10 mouse cellular contexts compared by ENCODE assay signal in the genomic region with DNA sequence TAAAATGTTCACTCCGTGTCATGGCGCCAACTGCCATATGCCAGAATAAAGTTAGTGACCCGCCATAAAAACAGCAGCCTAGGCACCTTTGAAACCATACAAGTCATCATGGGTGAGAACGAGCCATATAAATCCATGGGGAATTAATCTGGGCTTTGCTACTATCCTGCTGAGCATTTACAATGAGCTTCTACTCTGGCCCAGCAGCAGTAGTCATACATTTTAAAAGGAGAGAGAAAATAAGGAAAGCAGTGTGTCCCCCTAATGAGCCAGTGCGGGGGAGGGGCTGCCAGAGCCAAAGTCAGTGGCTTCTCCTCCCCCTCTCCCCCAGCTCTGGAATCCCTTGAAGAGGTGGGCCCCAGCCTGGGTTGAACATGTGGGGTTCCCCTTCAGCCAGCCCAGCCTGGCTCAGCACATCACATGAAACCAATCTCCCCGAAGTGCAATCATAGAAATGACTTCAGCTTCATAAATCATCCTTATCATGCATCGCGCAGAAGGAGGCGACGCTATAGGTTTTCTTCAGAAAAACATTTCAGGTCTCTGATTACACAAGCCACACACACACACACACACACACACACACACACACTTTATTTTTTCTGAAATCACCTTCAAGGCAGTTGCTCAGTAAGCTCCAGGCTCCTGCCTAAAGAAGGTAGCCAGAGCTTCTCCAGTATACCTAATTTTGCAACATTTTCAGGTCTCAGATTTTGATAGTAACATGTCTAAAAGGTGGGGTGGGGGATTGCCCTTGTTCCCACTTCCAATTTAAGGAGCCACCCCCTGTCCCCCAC.
A peak's percentile ranks its signal among the peaks of the same experiment; 100 is the strongest.
DNase-seq lines count a peak whose midpoint lies in the region; ATAC-seq and TF ChIP-seq lines count a peak whose summit lies in the region.
"Had no signal": no experiment of that assay in that cellular context is flagged by ENCODE, and none has a peak within 500 bp of the region (broad histone marks: within the 10 kb centered on the region; RNA-seq: fewer than 3 reads in every experiment).

No protein-coding gene starts in this region.

- intact Hi-C loops in left cerebral cortex, postnatal 25 days (cut with DNase I): no loop called here

- WGBS in hindbrain, embryonic 11.5 days: 32% methylated on average over 10 of the region's 10 CpGs
- WGBS in hindbrain, embryonic 10.5 days: 27% methylated on average over 10 of the region's 10 CpGs
- WGBS in embryonic facial prominence, embryonic 14.5 days: 24% methylated on average over 10 of the region's 10 CpGs
- WGBS in intestine, postnatal 0 days: 8% methylated on average over 10 of the region's 10 CpGs
- 4% methylated on average over 10 of the region's 10 CpGs for WGBS in neural tube, embryonic 12.5 days

- no peak for TF ChIP-seq CTCF in intestine, postnatal 0 days (IDR thresholded peaks at IDR 0.05; ENCODE audit: low read depth)

- H3K9me3 ChIP-seq in hindbrain, embryonic 11.5 days (ENCODE audit: control insufficient read depth, low read length): no peaks in the 10 kb centered on the region
- no peaks in the 10 kb centered on the region for H3K9me3 ChIP-seq in hindbrain, embryonic 10.5 days
- no peaks in the 10 kb centered on the region for H3K9me3 ChIP-seq in embryonic facial prominence, embryonic 14.5 days (ENCODE audit: control insufficient read depth, low read length)
- H3K9me3 ChIP-seq in intestine, postnatal 0 days (ENCODE audit: control insufficient read depth): no peaks in the 10 kb centered on the region
- H3K9me3 ChIP-seq in neural tube, embryonic 12.5 days: no peaks in the 10 kb centered on the region

- DNase-seq in hindbrain, embryonic 11.5 days (ENCODE audit: low spot score): peak; percentile 35
- no peak for DNase-seq in hindbrain, embryonic 10.5 days (ENCODE audit: low spot score)
- DNase-seq in embryonic facial prominence, embryonic 14.5 days (ENCODE audit: low spot score): peak; percentile 39
- no peak for DNase-seq in left cerebral cortex, postnatal 25 days (ENCODE audit: low spot score in 2 of 2)
- DNase-seq in urinary bladder, postnatal 14 days (ENCODE audit: low spot score): no peak
- DNase-seq: kidney, adult 11 months; spleen, adult 18-20 months had no signal

- H3K27ac ChIP-seq in hindbrain, embryonic 11.5 days (ENCODE audit: low read depth, low read length): no peak overlapping the region
- H3K27ac ChIP-seq in hindbrain, embryonic 10.5 days: no peak overlapping the region
- H3K27ac ChIP-seq in embryonic facial prominence, embryonic 14.5 days (replicated peaks; ENCODE audit: low read depth, low read length): no peak overlapping the region
- H3K27ac ChIP-seq in intestine, postnatal 0 days (ENCODE audit: low read depth, low read length): 0 out of 2 replicates have a peak overlapping the region, but pooled peaks have one; percentile 35
- no peak overlapping the region for H3K27ac ChIP-seq in neural tube, embryonic 12.5 days

- no peak overlapping the region for H3K9ac ChIP-seq in hindbrain, embryonic 11.5 days (ENCODE audit: low read depth, low read length)
- H3K9ac ChIP-seq in embryonic facial prominence, embryonic 14.5 days (ENCODE audit: low read depth, low read length): no peak overlapping the region
- H3K9ac ChIP-seq in intestine, postnatal 0 days (ENCODE audit: low read depth, low read length): no peak overlapping the region
- H3K9ac ChIP-seq in neural tube, embryonic 12.5 days: no peak overlapping the region

- no peaks in the 10 kb centered on the region for H3K27me3 ChIP-seq in hindbrain, embryonic 11.5 days (ENCODE audit: control insufficient read depth, insufficient read depth, low read length)
- no peaks in the 10 kb centered on the region for H3K27me3 ChIP-seq in hindbrain, embryonic 10.5 days (ENCODE audit: insufficient read depth, poor library complexity, severe bottlenecking)
- no peaks in the 10 kb centered on the region for H3K27me3 ChIP-seq in embryonic facial prominence, embryonic 14.5 days (replicated peaks; ENCODE audit: control insufficient read depth, insufficient read depth, low read length)
- H3K27me3 ChIP-seq in intestine, postnatal 0 days (replicated peaks; ENCODE audit: control insufficient read depth, insufficient read depth, low read length): no peaks in the 10 kb centered on the region
- H3K27me3 ChIP-seq in neural tube, embryonic 12.5 days (replicated peaks): no peaks in the 10 kb centered on the region

- H3K4me1 ChIP-seq in hindbrain, embryonic 11.5 days (replicated peaks; ENCODE audit: control insufficient read depth, insufficient read depth, low read length): peaks cover 2% of the 10 kb centered on the region; the same call in 1 of the 2 replicates
- H3K4me1 ChIP-seq in hindbrain, embryonic 10.5 days (replicated peaks): peaks cover 13% of the 10 kb centered on the region
- peaks cover 5% of the 10 kb centered on the region for H3K4me1 ChIP-seq in embryonic facial prominence, embryonic 14.5 days (ENCODE audit: control insufficient read depth, insufficient read depth, low read length)
- H3K4me1 ChIP-seq in intestine, postnatal 0 days (replicated peaks; ENCODE audit: control insufficient read depth, insufficient read depth, low read length): peaks cover 3% of the 10 kb centered on the region; the same call in 1 of the 2 replicates
- H3K4me1 ChIP-seq in neural tube, embryonic 12.5 days: peaks cover 12% of the 10 kb centered on the region

- H3K4me2 ChIP-seq in hindbrain, embryonic 11.5 days (replicated peaks; ENCODE audit: low read depth, low read length): no peak overlapping the region
- H3K4me2 ChIP-seq in embryonic facial prominence, embryonic 14.5 days (ENCODE audit: low read depth, low read length): no peak overlapping the region
- H3K4me2 ChIP-seq in intestine, postnatal 0 days (replicated peaks; ENCODE audit: low read depth): peak overlapping the region; percentile 32; the same call in 1 of the 2 replicates
- peak overlapping the region; percentile 34 for H3K4me2 ChIP-seq in neural tube, embryonic 12.5 days (replicated peaks)

- peak; percentile 81 for ATAC-seq in hindbrain, embryonic 11.5 days (ENCODE audit: low FRiP score)
- peak; percentile 50; the same call in 1 of the 2 replicates for ATAC-seq in embryonic facial prominence, embryonic 14.5 days (ENCODE audit: low read depth)
- peak; percentile 87 for ATAC-seq in intestine, postnatal 0 days
- peak; percentile 82 for ATAC-seq in neural tube, embryonic 12.5 days (ENCODE audit: low FRiP score, low read depth)
- ATAC-seq in cerebellum, adult (ENCODE audit: insufficient number of reproducible peaks, low FRiP score, low TSS enrichment): no peak

- H3K4me3 ChIP-seq in hindbrain, embryonic 11.5 days (ENCODE audit: low read depth, low read length): no peak overlapping the region
- no peak overlapping the region for H3K4me3 ChIP-seq in hindbrain, embryonic 10.5 days
- no peak overlapping the region for H3K4me3 ChIP-seq in embryonic facial prominence, embryonic 14.5 days (ENCODE audit: low read depth, low read length)
- H3K4me3 ChIP-seq in intestine, postnatal 0 days (ENCODE audit: low read depth, low read length): no peak overlapping the region
- H3K4me3 ChIP-seq in neural tube, embryonic 12.5 days: no peak overlapping the region

- H3K36me3 ChIP-seq in hindbrain, embryonic 11.5 days (ENCODE audit: control insufficient read depth, insufficient read depth, low read length): no peaks in the 10 kb centered on the region
- no peaks in the 10 kb centered on the region for H3K36me3 ChIP-seq in hindbrain, embryonic 10.5 days
- H3K36me3 ChIP-seq in embryonic facial prominence, embryonic 14.5 days (ENCODE audit: control insufficient read depth, insufficient read depth, low read length): no peaks in the 10 kb centered on the region
- H3K36me3 ChIP-seq in intestine, postnatal 0 days (ENCODE audit: control insufficient read depth, insufficient read depth): no peaks in the 10 kb centered on the region
- no peaks in the 10 kb centered on the region for H3K36me3 ChIP-seq in neural tube, embryonic 12.5 days

Comparison
In these comparisons a context has a peak if more than half of its experiments do, and no peak if none do; other contexts are left out.
1. DNase-seq: peak in hindbrain, embryonic 11.5 days (single experiment) and embryonic facial prominence, embryonic 14.5 days (single experiment); none in hindbrain, embryonic 10.5 days (single experiment), left cerebral cortex, postnatal 25 days (0 of 2) and urinary bladder, postnatal 14 days (single experiment).
2. H3K4me2 ChIP-seq: peak in intestine, postnatal 0 days (single experiment) and neural tube, embryonic 12.5 days (single experiment); none in hindbrain, embryonic 11.5 days (single experiment) and embryonic facial prominence, embryonic 14.5 days (single experiment).